Mouse (Mus musculus): ENCODE measurements at regions not wholly inside any gene's neighbourhood (a gene's known extent, or its start where the extent isn't known, plus 50 kb on each side); places are given as distances from the start of the nearest gene placed in this dataset.
A peak's percentile ranks its signal among the peaks of the same experiment; 100 is the strongest.

GRCm38 (mm10) chr8:9051699-9052098, 361.4 kb upstream of the Arglu1 start:
- TF ChIP-seq POLR2A (IDR thresholded peaks at IDR 0.05; ENCODE audit: insufficient read length, low read depth) (no peak), TCF3 (IDR thresholded peaks at IDR 0.05; ENCODE audit: insufficient read length, low read depth) (peak; percentile 34), USF1 (IDR thresholded peaks at IDR 0.05; ENCODE audit: low read depth) (no peak), E2F4 (IDR thresholded peaks at IDR 0.05; ENCODE audit: insufficient read depth) (no peak), MYOD1 (IDR thresholded peaks at IDR 0.05; ENCODE audit: control insufficient read depth in 1 of 3, insufficient read length in 2 of 3, low read depth in 2 of 3) (peak in 1 of 3 experiments; percentile 72), MAX (IDR thresholded peaks at IDR 0.05; ENCODE audit: low read depth) (no peak), POLR2AphosphoS2 (IDR thresholded peaks at IDR 0.05; ENCODE audit: insufficient read length, low read depth) (no peak), REST (IDR thresholded peaks at IDR 0.05; ENCODE audit: insufficient read depth, insufficient read length) (no peak), TCF12 (IDR thresholded peaks at IDR 0.05; ENCODE audit: insufficient read depth, poor library complexity, severe bottlenecking) (no peak), MYOG (IDR thresholded peaks at IDR 0.05; ENCODE audit: control insufficient read depth in 1 of 3, insufficient read depth in 1 of 3, insufficient read length in 2 of 3, low read depth in 2 of 3) (peak in 2 of 3 experiments; percentile 50 to 71), CEBPB (IDR thresholded peaks at IDR 0.05; ENCODE audit: insufficient read depth, poor library complexity, severe bottlenecking) (no peak)
